Mouse (Mus musculus) neural tube, embryonic 12.5 days (tissue): ENCODE measurements around the gene 1700013G24Rik. TPM values are rescaled to one million over a fixed set of nuclear protein-coding genes. Genes with fewer than 3 reads are reported as not detected.
"Not testable (repeated sequence)": the region's sequence is repeated elsewhere in the genome, so short reads cannot be mapped to it uniquely, and the experiment has no call there.

Experiments
- ATAC-seq: fragments of 200-750 bp; cut with Nextera tagmentation; 2 replicates; pipeline ENCODE4 v1.8.0; 2017; ENCODE audit warnings: low read depth, mild to moderate bottlenecking, moderate TSS enrichment, moderate library complexity; ENCODE audit not compliant: low FRiP score
- H3K27ac ChIP-seq: fragments of 300-500 bp; sonication (generic); 2 replicates; pipeline ENCODE4 v1.5.1; 2016
- H3K27me3 ChIP-seq: fragments of 300-500 bp; sonication (generic); replicated peaks from 2 replicates; pipeline ENCODE4 v1.6.1; 2016; ENCODE audit warnings: mild to moderate bottlenecking
- H3K36me3 ChIP-seq: fragments of 300-500 bp; sonication (generic); 2 replicates; pipeline ENCODE4 v1.6.1; 2016; ENCODE audit warnings: mild to moderate bottlenecking
- H3K4me1 ChIP-seq: fragments of 300-500 bp; sonication (generic); 2 replicates; pipeline ENCODE4 v1.6.1; 2016
- H3K4me2 ChIP-seq: fragments of 300-500 bp; sonication (generic); replicated peaks from 2 replicates; pipeline ENCODE4 v1.6.1; 2016; ENCODE audit warnings: mild to moderate bottlenecking
- H3K4me3 ChIP-seq: fragments of 300-500 bp; sonication (generic); 2 replicates; pipeline ENCODE4 v1.5.1; 2016
- H3K9ac ChIP-seq: fragments of 300-500 bp; sonication (generic); 2 replicates; pipeline ENCODE4 v1.6.1; 2016; ENCODE audit warnings: mild to moderate bottlenecking
- H3K9me3 ChIP-seq: fragments of 300-500 bp; sonication (generic); 2 replicates; pipeline ENCODE4 v1.6.1; 2016; ENCODE audit warnings: mild to moderate bottlenecking
- WGBS: fragments of 180-500 bp; shearing (Covaris S2); methylation state at CpG from one replicate; pipeline ENCODE4 v1.1.7; 2016; 5-methylcytosine and 5-hydroxymethylcytosine counted together
- polyA plus RNA-seq: library from polyadenylated mRNA; unstranded; fragments of >200 nt; fragmentation: Nextera tagmentation; extraction: Ambion mirVana; gene quantifications from 2 replicates; pipeline ENCODE4 v1.2.1, GENCODE M21; 2016

The 1700013G24Rik gene
- not detected in 2 replicates for polyA plus RNA-seq

DNA sequence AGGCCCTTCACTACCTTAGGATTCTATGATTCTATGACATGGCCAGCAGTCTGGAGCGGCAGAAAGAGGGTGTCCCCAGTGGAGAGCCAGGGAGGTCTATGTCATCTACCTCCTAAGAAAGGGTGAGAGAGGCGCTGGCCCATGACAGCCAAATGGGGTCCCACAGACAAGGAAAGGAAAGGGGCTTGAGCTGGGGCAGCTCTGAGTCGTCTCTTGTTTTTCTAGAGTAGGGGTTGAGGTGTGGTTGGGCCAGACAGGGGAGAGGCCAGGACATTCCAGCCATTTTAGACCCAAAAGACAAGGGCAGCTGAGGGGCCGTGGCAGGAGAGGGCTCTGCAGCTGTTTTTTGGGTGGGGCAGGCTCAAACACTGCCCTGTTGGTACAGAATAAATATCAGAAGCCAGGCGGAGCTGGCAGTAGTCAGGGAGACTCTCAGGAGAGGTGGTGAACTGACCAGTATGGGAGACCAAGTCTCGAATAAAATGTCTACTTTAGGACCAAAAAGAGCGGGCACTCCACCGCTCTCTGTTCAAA lies at the start of gene 1700013G24Rik:
Gene 1700013G24Rik, plus strand, starts transcription at position 51 of the 534 bp plus-strand sequence.
- Histone ChIP-seq H3K4me2 (no peak within 1 kb of the TSS), H3K27me3 (no peaks in the 10 kb centered on the region), H3K4me3 (no peak within 1 kb of the TSS), H3K4me1 (peaks cover 6% of the 10 kb centered on the region), H3K27ac (no peak within 1 kb of the TSS), H3K9ac (no peak within 1 kb of the TSS), H3K9me3 (no peaks in the 10 kb centered on the region; the same call in 1 of the 2 replicates), H3K36me3 (no peaks in the 10 kb centered on the region)
- 82% methylated on average over 8 of the region's 8 CpGs for WGBS
- no peak for ATAC-seq

DNA sequence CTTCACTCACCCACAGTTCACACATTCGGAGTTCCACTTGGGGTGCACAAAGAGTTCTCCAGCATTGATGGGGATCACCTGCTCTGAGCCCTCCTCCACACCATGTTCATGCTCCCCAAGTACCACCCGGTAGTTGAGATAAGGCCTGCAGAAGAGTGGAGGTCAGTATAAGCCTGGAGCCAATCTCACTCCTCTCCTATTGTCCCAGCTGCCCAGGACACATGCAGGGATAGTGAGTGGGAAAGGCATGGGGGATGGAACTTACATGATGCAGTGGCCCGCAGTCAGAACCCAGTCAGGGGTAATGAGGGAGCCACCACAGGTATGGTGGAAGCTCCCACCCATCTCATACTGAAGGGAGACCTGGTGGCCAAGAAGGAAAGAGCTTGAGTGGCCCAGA lies 47.5 kb upstream of the 1700013G24Rik start:
- Histone ChIP-seq H3K4me3 (no peak overlapping the region), H3K9me3 (no peaks in the 10 kb centered on the region), H3K36me3 (no peaks in the 10 kb centered on the region), H3K27me3 (no peaks in the 10 kb centered on the region), H3K4me1 (no peaks in the 10 kb centered on the region), H3K9ac (no peak overlapping the region), H3K4me2 (no peak overlapping the region), H3K27ac (no peak overlapping the region)
- ATAC-seq: no peak
- WGBS: 87% methylated on average over 3 of the region's 3 CpGs

DNA sequence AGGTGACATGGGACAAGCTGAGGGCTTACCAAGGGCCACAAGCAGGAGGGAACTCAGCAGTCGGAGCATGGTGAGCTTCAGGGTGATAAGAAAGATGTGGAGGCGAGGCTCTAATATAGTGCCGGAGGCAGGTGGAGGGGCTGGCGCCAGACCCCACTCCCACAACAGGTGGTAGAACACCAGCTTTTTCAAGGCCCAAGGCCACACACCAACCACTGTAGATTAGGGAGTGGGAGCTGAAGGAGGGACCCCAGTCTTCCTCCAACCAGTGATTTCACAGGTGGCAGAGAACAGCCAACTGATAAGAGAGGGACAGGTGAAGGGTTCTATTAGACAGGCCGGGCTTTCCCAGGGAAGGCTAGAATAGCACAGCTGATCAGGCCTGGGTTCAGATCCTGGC lies 43.4 kb upstream of the 1700013G24Rik start, which contains the start of gene Cela3a:
Gene Cela3a, minus strand, starts transcription at position 101 of the 400 bp plus-strand sequence.
- WGBS: 87% methylated on average over 5 of the region's 5 CpGs
- Histone ChIP-seq H3K4me3 (no peak within 1 kb of the TSS), H3K9ac (no peak within 1 kb of the TSS), H3K27me3 (no peaks in the 10 kb centered on the region), H3K4me1 (no peaks in the 10 kb centered on the region), H3K4me2 (no peak within 1 kb of the TSS), H3K27ac (no peak within 1 kb of the TSS), H3K36me3 (no peaks in the 10 kb centered on the region), H3K9me3 (no peaks in the 10 kb centered on the region)
- no peak for ATAC-seq

DNA sequence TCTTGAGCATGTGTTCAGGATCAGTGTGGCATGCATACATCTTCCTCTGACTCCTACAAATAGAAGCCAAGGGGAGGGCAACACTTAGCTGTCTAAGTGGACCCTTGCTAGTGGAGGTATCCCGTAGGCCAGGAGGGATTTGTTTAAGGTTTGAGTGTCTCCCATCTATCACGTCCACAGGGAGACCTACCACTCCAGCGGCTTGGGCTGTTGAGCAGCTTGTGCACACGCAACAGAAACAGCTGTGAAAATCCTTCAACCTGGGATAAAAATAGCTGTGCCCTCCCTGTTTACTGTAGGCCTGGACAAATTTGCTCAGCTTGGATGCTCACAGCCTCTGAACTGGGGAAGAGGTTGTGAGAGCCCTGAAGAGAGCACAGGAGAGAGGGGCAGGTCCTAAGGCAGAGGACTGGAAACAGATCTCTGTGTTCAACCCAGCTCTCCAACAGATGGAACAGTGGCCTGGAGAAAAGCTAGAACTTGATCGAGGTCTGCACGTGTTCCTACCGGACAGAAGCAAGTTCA lies 40.8 kb upstream of the 1700013G24Rik start:
- not testable (repeated sequence) for H3K36me3 ChIP-seq, H3K4me3 ChIP-seq, H3K27me3 ChIP-seq, H3K9me3 ChIP-seq, H3K27ac ChIP-seq, ATAC-seq, H3K9ac ChIP-seq, H3K4me1 ChIP-seq, H3K4me2 ChIP-seq
- 86% methylated on average over 7 of the region's 7 CpGs for WGBS

DNA sequence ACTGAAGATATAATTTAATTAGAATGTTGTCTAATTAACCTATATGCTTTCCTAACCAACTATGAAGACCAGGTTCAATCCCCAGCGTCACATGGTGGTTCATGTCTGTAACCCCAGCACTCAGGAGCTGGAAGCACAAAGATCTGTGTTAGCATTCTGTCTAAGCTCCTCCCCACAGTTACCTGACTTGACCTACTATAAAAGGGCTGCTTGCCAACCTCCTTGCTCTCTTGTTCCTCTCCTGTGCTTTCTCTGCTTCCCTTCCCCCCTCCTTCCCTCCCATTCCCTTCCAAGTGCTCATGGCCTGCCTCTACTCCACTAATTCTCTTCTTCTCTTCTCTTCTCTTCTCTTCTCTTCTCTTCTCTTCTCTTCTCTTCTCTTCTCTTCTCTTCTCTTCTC lies 38.1 kb upstream of the 1700013G24Rik start:
- Histone ChIP-seq H3K27me3 (no peaks in the 10 kb centered on the region), H3K4me2 (no peak overlapping the region), H3K27ac (no peak overlapping the region), H3K36me3 (no peaks in the 10 kb centered on the region), H3K9ac (no peak overlapping the region), H3K9me3 (no peaks in the 10 kb centered on the region), H3K4me3 (no peak overlapping the region), H3K4me1 (no peaks in the 10 kb centered on the region)
- WGBS: 72% methylated on average over 1 of the region's 1 CpGs
- no peak for ATAC-seq

DNA sequence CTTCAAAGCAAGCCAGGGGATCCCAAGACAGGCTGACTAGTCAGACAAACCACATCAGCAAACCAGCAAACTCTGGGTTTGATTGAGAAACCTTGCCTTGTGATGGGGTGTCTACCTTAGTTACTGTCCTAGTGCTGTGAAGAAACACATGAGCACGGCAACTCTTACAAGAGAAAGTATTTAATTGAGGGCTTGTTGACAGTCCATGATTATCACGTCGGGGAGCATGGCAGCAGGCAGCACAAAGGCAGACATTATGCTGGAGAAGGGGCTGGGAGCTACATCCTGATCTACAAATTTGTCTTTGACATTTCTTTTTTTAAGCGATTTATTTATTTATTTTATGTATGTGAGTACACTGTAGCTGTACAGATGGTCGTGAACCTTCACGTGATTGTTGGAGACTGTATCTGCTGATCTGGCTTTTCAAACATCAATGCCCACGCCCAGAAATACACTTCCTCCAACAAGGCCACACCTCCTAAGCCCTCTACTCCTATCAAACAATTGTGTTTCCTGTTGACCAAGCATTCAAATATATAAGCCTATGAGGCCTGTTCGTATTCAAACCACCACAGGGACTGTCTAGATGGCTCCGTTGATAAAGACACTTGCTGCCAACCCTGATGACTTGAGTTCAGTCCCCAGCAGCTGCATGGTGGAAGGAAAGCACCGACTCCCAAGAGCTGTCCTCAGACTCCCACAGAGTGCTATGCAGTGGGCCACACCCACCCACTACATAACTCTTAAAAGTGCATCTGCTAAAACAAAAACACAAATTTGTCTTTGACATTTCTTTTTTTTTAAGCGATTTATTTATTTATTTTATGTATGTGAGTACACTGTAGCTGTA lies 35.1 kb upstream of the 1700013G24Rik start:
- Histone ChIP-seq H3K27me3 (no peaks in the 10 kb centered on the region), H3K27ac (no peak overlapping the region), H3K9me3 (no peaks in the 10 kb centered on the region), H3K36me3 (no peaks in the 10 kb centered on the region), H3K4me2 (no peak overlapping the region), H3K9ac (no peak overlapping the region), H3K4me3 (no peak overlapping the region), H3K4me1 (no peaks in the 10 kb centered on the region)
- no peak for ATAC-seq
- WGBS: 78% methylated on average over 11 of the region's 11 CpGs

DNA sequence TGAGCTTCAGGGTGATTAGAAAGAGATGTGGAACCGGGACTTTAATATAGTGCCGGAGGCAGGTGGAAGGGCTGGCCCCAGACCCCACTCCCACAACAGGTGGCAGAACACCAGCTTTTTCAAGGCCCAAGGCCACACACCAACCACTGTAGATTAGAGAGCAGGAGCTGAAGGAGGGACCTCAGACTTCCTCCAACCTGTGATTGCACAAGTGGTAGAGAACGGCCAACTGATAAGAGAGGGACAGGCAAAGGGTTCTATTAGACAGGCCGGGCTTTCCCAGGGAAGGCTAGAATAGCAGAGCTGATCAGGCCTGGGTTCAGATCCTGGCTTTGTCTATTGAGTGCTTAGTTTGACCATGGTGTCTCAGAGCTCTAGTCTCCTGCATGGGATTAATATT lies 22.6 kb upstream of the 1700013G24Rik start, which contains the start of gene Cela3b:
Gene Cela3b, minus strand, starts transcription at position 39 of the 400 bp plus-strand sequence.
- no peaks in the 10 kb centered on the region for H3K4me1 ChIP-seq
- no peaks in the 10 kb centered on the region for H3K27me3 ChIP-seq
- H3K9ac ChIP-seq: no peak within 1 kb of the TSS
- no peak within 1 kb of the TSS for H3K4me2 ChIP-seq
- WGBS: 95% methylated on average over 4 of the region's 4 CpGs
- no peak within 1 kb of the TSS for H3K27ac ChIP-seq
- H3K4me3 ChIP-seq: no peak within 1 kb of the TSS
- ATAC-seq: no peak
- no peaks in the 10 kb centered on the region for H3K9me3 ChIP-seq
- H3K36me3 ChIP-seq: no peaks in the 10 kb centered on the region

DNA sequence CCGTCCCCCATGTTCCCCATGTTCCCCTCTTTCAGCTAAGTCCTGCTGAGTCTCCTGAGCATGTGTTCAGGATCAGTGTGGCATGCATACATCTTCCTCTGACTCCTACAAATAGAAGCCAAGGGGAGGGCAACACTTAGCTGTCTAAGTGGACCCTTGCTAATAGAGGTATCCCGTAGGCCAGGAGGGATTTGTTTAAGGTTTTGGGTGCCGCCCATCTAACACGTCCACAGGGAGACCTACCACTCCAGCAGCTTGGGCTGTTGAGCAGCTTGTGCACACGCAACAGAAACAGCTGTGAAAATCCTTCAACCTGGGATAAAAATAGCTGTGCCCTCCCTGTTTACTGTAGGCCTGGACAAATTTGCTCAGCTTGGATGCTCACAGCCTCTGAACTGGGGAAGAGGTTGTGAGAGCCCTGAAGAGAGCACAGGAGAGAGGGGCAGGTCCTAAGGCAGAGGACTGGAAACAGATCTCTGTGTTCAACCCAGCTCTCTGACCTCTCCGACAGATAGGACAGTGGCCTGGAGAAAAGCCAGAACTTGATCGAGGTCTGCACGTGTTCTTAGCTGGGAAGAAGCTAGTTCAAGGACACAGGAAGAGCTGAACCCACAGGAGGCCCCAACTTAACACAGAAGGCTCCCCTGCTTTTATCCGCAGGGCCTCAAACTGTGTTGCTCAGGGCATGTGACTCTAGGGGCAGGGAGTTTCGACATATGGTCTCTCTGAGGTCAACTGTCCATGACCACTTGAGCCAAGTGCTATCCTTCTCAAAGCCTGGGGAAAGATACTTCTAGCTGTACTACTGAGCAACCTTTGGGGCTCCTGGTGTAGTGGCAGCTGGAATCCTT lies 20.2 kb upstream of the 1700013G24Rik start:
- not testable (repeated sequence) for ATAC-seq, H3K9ac ChIP-seq, H3K4me1 ChIP-seq, H3K9me3 ChIP-seq, H3K36me3 ChIP-seq, H3K27ac ChIP-seq, H3K4me3 ChIP-seq, H3K4me2 ChIP-seq, H3K27me3 ChIP-seq
- WGBS: 78% methylated on average over 10 of the region's 10 CpGs

DNA sequence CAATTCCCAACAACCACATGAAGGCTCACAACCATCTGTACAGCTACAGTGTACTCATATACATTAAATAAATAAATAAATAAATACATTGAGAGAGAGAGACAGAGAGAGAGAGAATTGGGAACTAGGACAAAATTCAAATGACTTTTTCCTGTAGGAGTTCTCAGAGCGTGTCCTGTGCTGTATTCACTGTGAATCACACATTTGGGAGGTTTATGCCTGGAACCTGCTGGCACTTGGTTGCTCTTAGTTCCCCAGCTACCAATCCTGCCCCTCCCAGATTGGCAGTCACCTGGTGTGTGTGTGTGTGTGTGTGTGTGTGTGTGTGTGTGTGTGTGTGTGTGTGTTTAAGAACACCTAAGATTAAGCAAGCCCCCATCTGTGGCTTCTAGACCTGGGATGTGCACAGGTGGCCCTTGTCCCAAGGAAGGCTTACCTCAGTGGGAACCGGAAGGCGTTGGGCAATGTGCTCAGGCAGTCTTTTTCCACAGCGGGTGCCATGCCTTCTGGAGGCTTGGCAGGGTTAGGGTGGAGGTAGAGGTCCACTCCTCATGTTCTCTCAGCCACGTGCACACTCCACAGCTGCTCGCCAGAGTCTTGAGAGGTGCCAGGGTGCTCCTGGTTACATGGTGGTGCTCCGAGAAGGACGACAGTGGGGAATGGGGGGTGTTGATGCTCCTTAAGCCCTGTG lies 16.0 kb upstream of the 1700013G24Rik start:
- Histone ChIP-seq H3K4me1 (no peaks in the 10 kb centered on the region), H3K27me3 (no peaks in the 10 kb centered on the region), H3K4me3 (no peak overlapping the region), H3K36me3 (no peaks in the 10 kb centered on the region), H3K27ac (no peak overlapping the region), H3K9ac (no peak overlapping the region), H3K9me3 (no peaks in the 10 kb centered on the region), H3K4me2 (no peak overlapping the region)
- 93% methylated on average over 8 of the region's 8 CpGs for WGBS
- no peak for ATAC-seq

DNA sequence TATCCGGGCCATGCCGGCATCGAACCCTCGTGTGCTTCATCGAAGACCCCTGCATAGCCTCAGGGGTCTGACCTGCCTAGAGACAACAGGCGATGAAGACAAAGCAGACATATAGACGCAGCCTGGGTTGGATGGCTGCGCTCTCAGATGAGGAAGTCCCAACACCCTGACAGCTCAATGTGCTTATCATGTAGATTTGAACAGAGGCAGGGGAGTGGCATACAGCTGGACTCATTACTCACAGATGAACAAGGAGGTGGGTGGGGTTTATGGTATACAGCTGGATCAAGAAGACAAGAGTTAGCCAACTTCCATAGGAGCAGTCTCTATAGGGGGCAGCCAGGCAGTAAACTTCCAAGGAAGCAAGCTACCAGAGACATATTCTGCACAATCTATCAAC lies 14.2 kb upstream of the 1700013G24Rik start:
- H3K4me3 ChIP-seq: no peak overlapping the region
- no peak overlapping the region for H3K9ac ChIP-seq
- ATAC-seq: no peak
- no peak overlapping the region for H3K4me2 ChIP-seq
- H3K9me3 ChIP-seq: no peaks in the 10 kb centered on the region
- no peaks in the 10 kb centered on the region for H3K27me3 ChIP-seq
- H3K27ac ChIP-seq: no peak overlapping the region
- H3K4me1 ChIP-seq: no peaks in the 10 kb centered on the region
- no peaks in the 10 kb centered on the region for H3K36me3 ChIP-seq
- WGBS: 90% methylated on average over 8 of the region's 8 CpGs

DNA sequence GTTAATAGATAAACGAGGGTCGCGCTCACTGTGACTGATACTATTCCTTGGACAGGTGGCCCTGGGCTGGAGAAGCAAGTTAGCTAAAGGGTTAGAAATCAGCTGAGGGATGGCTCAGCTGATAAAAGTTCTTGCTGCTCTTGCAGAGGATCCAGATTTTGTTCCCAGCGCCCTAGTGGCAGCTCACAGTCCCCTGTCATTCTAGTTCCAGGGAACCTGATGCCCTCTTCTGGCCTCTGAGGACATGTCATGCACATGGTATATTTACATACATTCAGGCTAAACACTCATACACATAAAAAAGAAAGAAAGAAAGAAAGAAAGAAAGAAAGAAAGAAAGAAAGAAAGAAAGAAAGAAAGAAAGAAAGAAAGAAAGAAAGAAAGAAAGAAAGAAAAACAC lies 11.8 kb upstream of the 1700013G24Rik start:
- no peak overlapping the region for H3K27ac ChIP-seq
- 86% methylated on average over 4 of the region's 4 CpGs for WGBS
- no peaks in the 10 kb centered on the region for H3K27me3 ChIP-seq
- H3K9me3 ChIP-seq: no peaks in the 10 kb centered on the region
- no peak overlapping the region for H3K9ac ChIP-seq
- H3K36me3 ChIP-seq: no peaks in the 10 kb centered on the region
- H3K4me2 ChIP-seq: no peak overlapping the region
- no peak for ATAC-seq
- no peak overlapping the region for H3K4me3 ChIP-seq
- H3K4me1 ChIP-seq: no peaks in the 10 kb centered on the region
